Mouse (Mus musculus) activated CD4-positive, CD25-positive, alpha-beta regulatory T cell (primary cell): ENCODE measurements around the gene Tm7sf3. TPM values are rescaled to one million over a fixed set of nuclear protein-coding genes. Genes with fewer than 3 reads are reported as not detected.

ENCODE experiments used
- polyA plus RNA-seq, 2 experiments: library from polyadenylated mRNA; unstranded; fragments of 100-300 nt; shearing (Covaris generic); gene quantifications; one replicate each; pipeline ENCODE4 v1.2.1; 2017

Gene Tm7sf3
- 10 to 100 TPM; 19.0 to 28.6 TPM for polyA plus RNA-seq

GRCm38 (mm10) chr6:146642276-146643183, at the start of gene Tm7sf3, which contains the start of gene Med21:
TSS of gene Tm7sf3 (minus strand) at chr6:146642824.
TSS of gene Med21 (plus strand) at chr6:146642547.

GRCm38 (mm10) chr6:146577310-146578109, 65.1 kb downstream of the Tm7sf3 start, which contains the start of gene Ints13:
TSS of gene Ints13 (minus strand) at chr6:146577835.

GRCm38 (mm10) chr6:146576903-146577302, 65.7 kb downstream of the Tm7sf3 start, which contains the start of gene Fgfr1op2:
TSS of gene Fgfr1op2 (plus strand) at chr6:146577203.

Other genes starting within 250 kb of the Tm7sf3 start
- gene Itpr2, start 140.6 kb downstream of the Tm7sf3 start, polyA plus RNA-seq = 100 to 1,000 TPM; 151 to 172 TPM
- gene Fgfr1op2, start 65.6 kb downstream of the Tm7sf3 start, polyA plus RNA-seq = 100 to 1,000 TPM; 165 to 209 TPM
- gene Ints13, start 65.0 kb downstream of the Tm7sf3 start, polyA plus RNA-seq = 10 to 100 TPM; 84.4 to 92.4 TPM
- 10 to 100 TPM; 80.1 to 81.1 TPM for gene Med21, start 277 bp downstream of the Tm7sf3 start, polyA plus RNA-seq
- 10 to 100 TPM in 1 of 2 experiments, 1 to 10 TPM in 1; 5.5 to 13.2 TPM for gene Stk38l, start 82.2 kb upstream of the Tm7sf3 start, polyA plus RNA-seq
- gene Arntl2, start 153.2 kb upstream of the Tm7sf3 start, polyA plus RNA-seq = under 1 TPM; 0.21 to 0.47 TPM
- not detected for gene Smco2, start 207.3 kb upstream of the Tm7sf3 start, polyA plus RNA-seq
- gene Ppfibp1, start 245.7 kb upstream of the Tm7sf3 start, polyA plus RNA-seq = 10 to 100 TPM; 10.4 to 14.0 TPM